Mouse (Mus musculus) stomach, embryonic 14.5 days (tissue): ENCODE measurements around the gene Depdc5. TPM values are rescaled to one million over a fixed set of nuclear protein-coding genes. Genes with fewer than 3 reads are reported as not detected.
"Not testable (repeated sequence)": the region's sequence is repeated elsewhere in the genome, so short reads cannot be mapped to it uniquely, and the experiment has no call there.

Source experiments
- ATAC-seq: fragments of 200-750 bp; cut with Nextera tagmentation; 2 replicates; pipeline ENCODE4 v1.8.0; 2017; ENCODE audit warnings: low read depth, moderate TSS enrichment; ENCODE audit not compliant: insufficient number of reproducible peaks, insufficient read depth, low FRiP score
- H3K27ac ChIP-seq: fragments of 300-500 bp; sonication (generic); 2 replicates; pipeline ENCODE4 v1.5.1; 2014; ENCODE audit warnings: mild to moderate bottlenecking, low read length, moderate library complexity, mixed read lengths
- H3K27me3 ChIP-seq: fragments of 300-500 bp; sonication (generic); 2 replicates; pipeline ENCODE4 v1.6.1; 2014; ENCODE audit warnings: low read length, control low read depth, mixed read lengths; ENCODE audit not compliant: control insufficient read depth, insufficient read depth
- H3K36me3 ChIP-seq: fragments of 300-500 bp; sonication (generic); 2 replicates; pipeline ENCODE4 v1.6.1; 2014; ENCODE audit warnings: mild to moderate bottlenecking, control low read depth, low read length, moderate library complexity, mixed read lengths; ENCODE audit not compliant: control insufficient read depth, insufficient read depth
- H3K4me1 ChIP-seq: fragments of 300-500 bp; sonication (generic); 2 replicates; pipeline ENCODE4 v1.6.1; 2014; ENCODE audit warnings: low read length, control low read depth, mixed read lengths; ENCODE audit not compliant: control insufficient read depth, insufficient read depth
- H3K4me2 ChIP-seq: fragments of 300-500 bp; sonication (generic); replicated peaks from 2 replicates; pipeline ENCODE4 v1.6.1; 2014; ENCODE audit warnings: low read depth, low read length, control low read depth
- H3K4me3 ChIP-seq: fragments of 300-500 bp; sonication (generic); 2 replicates; pipeline ENCODE4 v1.5.1; 2014; ENCODE audit warnings: low read depth, low read length, control low read depth
- H3K9ac ChIP-seq: fragments of 300-500 bp; sonication (generic); replicated peaks from 2 replicates; pipeline ENCODE4 v1.6.1; 2014; ENCODE audit warnings: low read depth, mild to moderate bottlenecking, control low read depth, low read length, moderate library complexity, mixed read lengths
- H3K9me3 ChIP-seq: fragments of 300-500 bp; sonication (generic); 2 replicates; pipeline ENCODE4 v1.6.1; 2016; ENCODE audit warnings: low read depth, low read length, control low read depth; ENCODE audit not compliant: control insufficient read depth
- WGBS: fragments of 180-500 bp; shearing (Covaris S2); extraction: QIAGEN DNeasy Blood & Tissue Kit; methylation state at CpG from one replicate; pipeline ENCODE4 v1.1.7; 2014; 5-methylcytosine and 5-hydroxymethylcytosine counted together
- polyA plus RNA-seq: library from polyadenylated mRNA; unstranded; fragments of >200 nt; fragmentation: Nextera tagmentation; extraction: Ambion mirVana; gene quantifications from 2 replicates; pipeline ENCODE4 v1.2.1, GENCODE M21; 2014

Gene Depdc5
- polyA plus RNA-seq, 1 experiment from 2014 or later, result 25.4 TPM

DNA sequence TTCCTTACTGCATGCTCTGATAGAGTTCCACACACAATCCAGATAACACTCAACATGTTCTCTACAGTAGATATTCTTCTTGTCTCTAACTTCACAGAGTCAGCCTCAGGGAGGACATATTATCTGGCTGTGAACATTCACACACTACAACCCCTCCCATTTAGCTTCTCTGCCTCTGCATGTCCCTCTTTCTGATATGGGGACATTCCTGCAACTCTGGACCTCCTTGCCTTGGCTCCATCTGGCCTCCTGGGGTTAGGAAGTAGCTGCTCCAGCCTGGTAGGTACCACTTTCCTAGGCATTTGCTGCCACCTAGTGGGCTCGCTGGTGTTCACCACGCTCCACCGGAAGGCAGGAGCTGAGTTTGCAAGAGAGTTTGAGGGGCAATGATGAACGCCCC lies 169.6 kb downstream of the Depdc5 start:
- Histone ChIP-seq H3K9me3 (no peaks in the 10 kb centered on the region), H3K9ac (no peak overlapping the region), H3K27me3 (no peaks in the 10 kb centered on the region), H3K4me2 (no peak overlapping the region), H3K36me3 (no peaks in the 10 kb centered on the region; the same call in 1 of the 2 replicates), H3K27ac (no peak overlapping the region), H3K4me3 (no peak overlapping the region), H3K4me1 (no peaks in the 10 kb centered on the region)
- under 1% methylated on average over 4 of the region's 4 CpGs for WGBS
- no peak for ATAC-seq

DNA sequence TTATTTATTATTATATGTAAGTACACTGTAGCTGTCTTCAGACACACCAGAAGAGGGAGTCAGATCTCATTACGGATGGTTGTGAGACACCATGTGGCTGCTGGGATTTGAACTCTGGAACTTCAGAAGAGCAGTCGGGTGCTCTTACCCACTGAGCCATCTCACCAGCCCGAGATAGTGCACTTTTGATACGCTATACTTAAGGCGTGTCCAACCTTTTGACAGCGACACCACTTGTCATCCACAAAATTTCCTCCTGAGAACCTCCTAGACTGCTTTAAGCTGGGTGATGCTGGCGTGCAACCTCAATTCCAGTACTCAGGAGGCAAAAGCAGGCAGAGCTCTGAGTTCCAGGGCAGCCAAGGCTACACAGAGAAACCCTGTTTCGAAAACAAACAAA lies 170.1 kb downstream of the Depdc5 start:
- not testable (repeated sequence) for H3K27me3 ChIP-seq, ATAC-seq, H3K36me3 ChIP-seq, H3K4me2 ChIP-seq, H3K4me1 ChIP-seq, H3K9me3 ChIP-seq, H3K27ac ChIP-seq, H3K9ac ChIP-seq, H3K4me3 ChIP-seq
- WGBS, result 43% methylated on average over 8 of the region's 8 CpGs

DNA sequence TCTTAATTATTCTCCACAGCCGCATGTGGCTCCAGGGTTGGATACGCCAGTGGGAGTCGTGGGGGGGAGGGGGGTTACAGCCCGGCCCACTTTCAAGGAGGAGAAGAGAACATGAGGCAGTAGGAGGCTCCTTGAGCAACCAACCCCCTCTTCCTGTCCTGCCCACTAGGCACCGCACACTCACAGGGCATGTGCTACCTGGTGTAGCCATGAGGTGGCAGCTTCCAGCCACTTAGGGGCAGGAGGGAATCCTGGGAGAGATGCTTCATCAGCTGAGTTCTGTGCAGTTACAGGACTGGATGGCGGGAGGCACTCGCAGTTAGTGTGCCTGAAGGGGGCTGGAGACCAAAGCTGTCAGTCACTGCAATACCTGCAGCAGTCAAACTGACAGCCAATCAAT lies 170.6 kb downstream of the Depdc5 start:
- Histone ChIP-seq H3K4me1 (no peaks in the 10 kb centered on the region), H3K4me3 (no peak overlapping the region), H3K9ac (no peak overlapping the region), H3K9me3 (no peaks in the 10 kb centered on the region), H3K27me3 (no peaks in the 10 kb centered on the region), H3K27ac (no peak overlapping the region), H3K36me3 (no peaks in the 10 kb centered on the region), H3K4me2 (no peak overlapping the region)
- no peak for ATAC-seq
- 18% methylated on average over 7 of the region's 7 CpGs for WGBS

GRCm38 (mm10) chr5:33034916-33035315 lies 171.4 kb downstream of the Depdc5 start:
- Histone ChIP-seq H3K4me1 (no peaks in the 10 kb centered on the region), H3K4me3 (no peak overlapping the region), H3K9me3 (no peaks in the 10 kb centered on the region), H3K27me3 (no peaks in the 10 kb centered on the region), H3K4me2 (no peak overlapping the region), H3K27ac (no peak overlapping the region), H3K9ac (no peak overlapping the region), H3K36me3 (no peaks in the 10 kb centered on the region)
- no peak for ATAC-seq
- WGBS, result 36% methylated on average over 3 of the region's 3 CpGs

DNA sequence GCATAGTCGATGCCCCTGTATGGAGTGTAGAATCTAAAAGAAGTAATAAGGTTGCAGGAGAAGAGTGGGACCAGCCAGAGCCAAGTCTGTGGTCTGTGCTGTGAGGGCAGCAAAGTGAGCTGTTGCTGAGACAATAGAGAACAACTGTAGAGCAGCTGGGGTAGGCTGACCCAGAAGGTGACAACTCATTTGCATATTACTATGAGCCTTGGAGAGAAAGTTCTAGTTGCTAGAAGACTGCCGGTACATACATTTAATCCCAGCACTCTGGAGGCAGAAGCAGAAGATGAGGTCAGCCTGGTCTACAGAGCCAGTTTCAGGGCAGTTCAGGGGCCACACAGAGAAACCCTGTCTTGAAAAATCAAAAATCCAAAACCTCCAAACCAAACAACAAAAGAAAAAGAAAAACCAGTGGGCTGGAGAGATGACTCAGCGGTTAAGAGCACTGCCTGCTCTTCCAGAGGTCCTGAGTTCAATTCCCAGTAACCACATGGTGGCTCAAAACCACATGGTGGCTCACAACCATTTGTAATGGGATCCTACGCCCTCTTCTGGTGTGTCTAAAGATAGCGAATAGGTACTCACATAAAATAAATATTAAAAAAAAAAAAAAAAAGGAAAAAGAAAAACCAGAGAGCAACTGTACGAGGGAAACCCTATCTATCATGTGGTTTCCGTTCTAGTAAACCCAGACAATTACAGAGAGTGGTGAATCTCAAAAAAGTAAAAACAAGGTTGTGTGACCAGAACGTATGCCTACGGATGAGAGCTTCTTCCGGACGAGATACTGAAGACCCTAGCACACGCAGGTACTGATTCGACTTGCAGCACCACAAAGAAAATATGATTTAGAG lies 175.4 kb downstream of the Depdc5 start:
- Histone ChIP-seq H3K27ac (no peak overlapping the region), H3K27me3 (no peaks in the 10 kb centered on the region), H3K9ac (no peak overlapping the region), H3K4me1 (no peaks in the 10 kb centered on the region), H3K9me3 (no peaks in the 10 kb centered on the region), H3K4me3 (no peak overlapping the region), H3K4me2 (peak overlapping the region; percentile 35; the same call in 1 of the 2 replicates), H3K36me3 (no peaks in the 10 kb centered on the region)
- 40% methylated on average over 13 of the region's 13 CpGs for WGBS
- no peak for ATAC-seq

DNA sequence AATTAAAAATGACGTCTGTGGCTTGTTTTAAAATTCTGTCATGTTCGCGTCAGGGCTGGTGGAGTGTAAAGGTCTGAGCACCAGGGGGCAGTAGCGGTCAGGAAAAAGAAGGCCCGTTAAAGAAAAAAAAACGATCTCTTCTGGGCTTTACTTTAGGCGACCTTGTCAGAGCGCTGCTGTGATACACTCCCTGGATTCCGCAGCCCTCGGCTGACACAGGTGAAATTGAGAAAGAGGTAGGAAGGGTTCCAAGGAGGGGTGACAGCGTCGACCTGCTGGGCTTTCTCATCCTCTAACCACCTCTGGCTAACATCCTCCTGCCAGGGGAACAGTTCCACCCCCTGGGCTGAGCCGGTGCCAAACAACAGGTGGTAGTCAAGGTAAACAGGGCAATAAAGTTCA lies 176.0 kb downstream of the Depdc5 start:
- Histone ChIP-seq H3K9ac (no peak overlapping the region), H3K4me3 (no peak overlapping the region), H3K27me3 (no peaks in the 10 kb centered on the region), H3K4me2 (peak overlapping the region; percentile 35), H3K27ac (no peak overlapping the region), H3K36me3 (no peaks in the 10 kb centered on the region), H3K4me1 (no peaks in the 10 kb centered on the region), H3K9me3 (no peaks in the 10 kb centered on the region)
- no peak; the same call in 1 of the 2 replicates for ATAC-seq
- 3% methylated on average over 13 of the region's 13 CpGs for WGBS

DNA sequence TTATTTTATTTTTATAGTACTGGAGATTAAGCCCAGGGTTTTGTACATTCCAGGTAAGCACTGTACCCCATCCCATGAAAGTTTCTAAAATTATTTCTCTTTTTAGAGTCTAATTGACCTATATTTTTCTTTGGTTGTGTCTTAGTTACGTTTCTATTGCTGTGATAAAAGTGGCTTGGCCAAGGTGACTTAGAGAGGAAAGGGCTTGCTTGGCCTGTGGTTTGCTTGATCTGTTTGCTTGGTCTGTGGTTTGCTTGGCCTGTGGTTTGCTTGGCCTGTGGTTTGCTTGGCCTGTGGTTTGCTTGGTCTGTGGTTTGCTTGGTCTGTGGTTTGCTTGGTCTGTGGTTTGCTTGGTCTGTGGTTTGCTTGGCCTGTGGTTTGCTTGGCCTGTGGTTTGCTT lies 177.2 kb downstream of the Depdc5 start:
- not testable (repeated sequence) for H3K27ac ChIP-seq, H3K36me3 ChIP-seq, H3K4me1 ChIP-seq, ATAC-seq, H3K4me2 ChIP-seq, H3K9me3 ChIP-seq, H3K27me3 ChIP-seq, H3K9ac ChIP-seq, H3K4me3 ChIP-seq
- WGBS, result 68% methylated on average over 1 of the region's 1 CpGs

DNA sequence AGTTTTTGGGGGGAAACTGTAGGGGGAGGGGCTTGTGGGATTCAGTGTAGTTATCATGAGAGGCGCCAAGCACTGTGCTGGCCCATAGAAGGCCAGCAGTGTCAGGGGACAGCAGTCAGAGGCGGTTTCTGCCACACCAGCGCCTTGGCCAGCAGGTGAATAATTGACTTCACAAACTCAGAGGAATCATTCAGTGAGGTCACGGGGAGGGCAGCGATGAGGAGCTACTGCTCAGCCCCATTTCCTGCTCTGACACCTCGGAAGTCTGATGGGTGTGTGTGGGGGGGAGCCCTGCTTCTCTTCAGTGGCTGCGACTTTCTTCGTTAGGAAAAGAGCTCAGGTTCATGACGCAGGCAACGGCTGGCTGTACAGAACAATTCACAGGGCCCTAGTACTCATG lies 179.9 kb downstream of the Depdc5 start:
- Histone ChIP-seq H3K4me1 (no peaks in the 10 kb centered on the region), H3K27ac (no peak overlapping the region), H3K9ac (no peak overlapping the region), H3K36me3 (no peaks in the 10 kb centered on the region), H3K4me3 (no peak overlapping the region), H3K9me3 (no peaks in the 10 kb centered on the region), H3K27me3 (no peaks in the 10 kb centered on the region), H3K4me2 (no peak overlapping the region)
- no peak for ATAC-seq
- 26% methylated on average over 10 of the region's 10 CpGs for WGBS
